Mouse (Mus musculus) telencephalon, adult 2 months (tissue): ENCODE results near the gene Phb.
"Not testable (repeated sequence)": the region's sequence is repeated elsewhere in the genome, so short reads cannot be mapped to it uniquely, and the experiment has no call there.

Experiments used
- DNase-seq: peaks from one replicate; pipeline ENCODE4 v3.0.0-alpha.2; 2011; ENCODE audit warnings: low read depth, low spot score

The Phb gene

DNA sequence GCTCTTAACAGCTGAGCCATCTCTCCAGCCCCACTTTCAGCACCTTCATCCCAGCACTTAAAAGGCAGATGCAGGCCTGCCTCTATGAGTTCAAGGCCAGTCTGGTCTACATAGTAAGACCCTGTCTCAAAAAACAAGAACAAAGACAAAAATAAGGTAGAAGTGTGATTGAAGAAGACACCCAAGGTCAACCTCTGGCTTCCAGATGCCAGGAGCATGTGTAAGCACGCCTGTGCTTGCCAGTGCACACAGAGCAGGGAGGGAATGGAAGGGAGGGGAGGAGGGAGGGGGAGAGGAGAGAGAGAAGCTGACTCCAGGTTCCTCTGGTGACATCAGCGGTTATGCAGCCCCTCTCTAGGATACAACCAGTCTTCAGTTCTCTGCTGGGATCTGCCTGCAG lies 16.8 kb upstream of the Phb start:
- no peak for DNase-seq

DNA sequence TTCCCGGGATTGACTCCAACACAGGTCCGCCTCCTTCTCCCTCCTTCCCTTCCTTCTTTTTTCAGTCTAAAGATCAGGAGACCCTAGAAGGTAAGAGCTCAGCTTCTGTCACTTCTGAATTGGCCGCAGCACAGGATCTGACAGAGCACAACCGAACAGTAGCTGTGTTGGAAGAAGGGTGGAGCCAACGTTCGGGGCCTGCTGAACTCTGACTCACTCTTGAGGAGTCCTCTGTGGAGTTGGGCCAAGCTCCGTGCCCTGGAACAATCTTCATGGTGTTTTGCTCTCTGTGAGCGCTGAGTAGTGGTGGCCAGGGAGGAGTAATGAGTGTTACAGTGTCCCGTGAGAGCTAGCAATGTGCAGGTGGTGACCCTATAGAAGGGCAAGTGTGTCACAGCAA lies 15.8 kb upstream of the Phb start:
- no peak for DNase-seq

DNA sequence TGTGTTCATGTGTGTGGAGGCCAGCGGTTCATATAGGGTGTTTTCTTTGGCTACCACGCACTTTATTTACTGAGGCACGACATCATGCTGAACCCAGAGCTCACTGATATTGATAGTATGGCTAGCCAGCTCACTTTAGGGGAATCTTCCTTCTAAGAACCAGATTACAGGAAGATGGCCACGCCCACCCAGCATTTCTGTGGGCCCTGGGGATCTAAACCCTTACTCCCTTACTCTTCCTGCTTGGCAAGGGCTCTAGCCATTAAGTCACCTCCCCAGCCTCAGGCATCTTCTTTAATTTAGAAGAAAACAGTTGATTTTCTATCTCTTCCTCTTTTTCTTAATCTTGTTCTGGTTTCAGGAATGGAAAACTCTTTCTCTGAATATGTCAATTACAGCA lies 9.3 kb upstream of the Phb start:
- no peak for DNase-seq

DNA sequence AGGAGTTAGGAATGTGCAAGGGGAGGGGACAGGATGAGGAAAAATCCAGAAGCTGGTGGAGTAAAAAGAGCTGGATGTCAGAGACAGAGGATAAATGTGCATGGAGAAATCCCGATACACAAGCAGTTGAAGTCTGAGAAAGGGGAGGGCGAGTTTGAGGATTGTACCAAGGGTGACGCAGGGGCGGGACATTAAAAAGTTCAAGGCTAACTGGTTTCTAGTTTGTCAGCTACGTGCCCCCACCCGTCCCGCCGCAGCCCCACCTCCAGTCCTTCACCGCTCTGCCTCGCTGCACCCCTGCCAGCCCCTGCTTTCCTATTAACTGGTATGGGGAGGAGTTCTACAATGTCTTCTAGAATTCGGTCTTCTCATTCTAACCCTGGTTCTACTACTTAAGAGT lies 420 bp downstream of the Phb start:
- no peak for DNase-seq

DNA sequence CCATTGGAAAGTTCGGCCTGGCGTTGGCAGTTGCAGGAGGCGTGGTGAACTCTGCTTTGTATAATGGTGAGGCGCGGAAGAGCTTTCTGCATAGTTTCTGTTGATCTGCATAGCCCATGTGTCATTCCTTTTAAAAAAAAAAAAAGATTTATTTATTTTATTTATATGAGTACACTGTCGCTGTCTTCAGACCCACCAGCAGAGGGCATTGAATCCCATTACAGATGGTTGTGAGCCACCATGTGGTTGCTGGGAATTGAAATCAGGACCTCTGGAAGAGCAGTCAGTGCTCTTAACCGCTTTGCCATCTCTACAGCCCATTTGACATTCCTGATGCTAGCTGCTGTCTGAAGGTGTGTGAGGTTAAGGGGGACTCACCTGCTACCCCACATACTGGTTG lies 1.3 kb downstream of the Phb start:
- DNase-seq: not testable (repeated sequence)

DNA sequence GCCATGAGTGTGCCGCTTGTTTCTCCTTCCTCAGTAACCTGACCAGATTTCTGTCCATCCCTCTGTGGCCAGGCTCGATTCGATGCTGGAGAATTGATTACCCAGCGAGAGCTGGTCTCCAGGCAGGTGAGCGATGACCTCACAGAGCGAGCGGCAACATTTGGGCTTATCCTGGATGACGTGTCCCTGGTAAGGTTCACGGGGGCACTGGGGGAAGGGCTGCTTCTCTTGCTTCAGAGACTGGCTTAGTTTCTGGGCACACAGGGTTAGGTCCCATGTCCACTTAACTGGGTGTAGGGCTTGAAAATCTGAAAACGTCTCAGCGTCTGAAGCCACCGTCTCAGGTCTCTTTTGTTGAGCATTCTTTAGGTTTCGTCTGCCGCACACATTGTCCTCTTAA lies 8.7 kb downstream of the Phb start:
- DNase-seq: no peak

DNA sequence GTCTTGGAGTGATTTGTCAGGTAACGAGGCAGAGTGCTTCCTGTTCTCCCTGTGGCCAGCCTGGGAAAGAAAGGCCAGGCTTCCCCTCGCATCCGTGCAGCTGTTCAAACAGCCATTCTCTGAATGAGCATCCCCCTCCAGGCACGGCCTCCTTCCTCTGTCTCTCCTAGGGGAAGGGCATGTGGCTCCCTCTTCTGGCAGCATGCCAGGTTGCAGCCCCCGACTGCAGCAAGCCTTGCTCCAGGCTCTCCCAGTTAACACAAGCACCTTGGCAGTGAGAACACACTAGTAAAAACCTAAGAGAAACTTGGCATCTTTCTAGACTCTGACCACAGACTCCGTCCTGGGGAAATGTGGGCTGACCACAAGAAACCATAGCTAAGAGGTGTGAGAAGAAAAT lies 9.6 kb downstream of the Phb start:
- no peak for DNase-seq

DNA sequence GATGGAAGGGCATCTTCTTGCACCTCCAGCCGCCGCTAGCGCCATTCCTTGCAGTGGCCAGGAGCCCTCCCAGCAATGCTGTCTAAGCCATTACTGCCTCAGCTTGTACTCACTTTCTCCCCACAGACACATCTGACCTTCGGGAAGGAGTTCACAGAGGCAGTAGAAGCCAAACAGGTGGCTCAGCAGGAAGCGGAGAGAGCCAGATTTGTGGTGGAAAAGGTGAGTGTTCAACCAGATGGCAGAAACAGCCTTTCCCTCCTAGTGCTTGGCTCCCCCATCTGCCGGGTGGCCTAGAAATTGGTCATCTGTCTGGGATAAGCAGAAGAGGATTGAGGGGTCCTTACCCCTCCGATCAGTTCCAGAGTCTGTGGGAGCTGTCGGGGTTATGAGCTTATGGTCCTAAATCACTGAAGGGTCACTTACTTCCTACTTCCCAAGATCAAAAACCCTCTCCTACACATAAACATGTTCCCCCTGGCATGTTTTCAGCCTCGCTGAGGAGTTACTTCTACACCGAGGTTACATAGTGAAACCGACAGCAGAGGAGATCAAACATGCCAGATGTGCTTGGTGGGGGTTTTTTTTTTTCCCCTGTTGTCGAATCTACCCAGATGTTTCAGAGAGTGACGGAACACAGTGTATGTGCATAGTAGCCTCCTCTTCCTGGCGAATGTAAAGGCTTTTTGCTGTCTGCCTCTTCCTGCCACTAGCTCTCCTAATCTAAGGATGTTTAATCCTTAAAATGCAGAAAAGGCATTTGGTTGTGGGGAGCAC lies 11.4 kb downstream of the Phb start:
- no peak for DNase-seq

DNA sequence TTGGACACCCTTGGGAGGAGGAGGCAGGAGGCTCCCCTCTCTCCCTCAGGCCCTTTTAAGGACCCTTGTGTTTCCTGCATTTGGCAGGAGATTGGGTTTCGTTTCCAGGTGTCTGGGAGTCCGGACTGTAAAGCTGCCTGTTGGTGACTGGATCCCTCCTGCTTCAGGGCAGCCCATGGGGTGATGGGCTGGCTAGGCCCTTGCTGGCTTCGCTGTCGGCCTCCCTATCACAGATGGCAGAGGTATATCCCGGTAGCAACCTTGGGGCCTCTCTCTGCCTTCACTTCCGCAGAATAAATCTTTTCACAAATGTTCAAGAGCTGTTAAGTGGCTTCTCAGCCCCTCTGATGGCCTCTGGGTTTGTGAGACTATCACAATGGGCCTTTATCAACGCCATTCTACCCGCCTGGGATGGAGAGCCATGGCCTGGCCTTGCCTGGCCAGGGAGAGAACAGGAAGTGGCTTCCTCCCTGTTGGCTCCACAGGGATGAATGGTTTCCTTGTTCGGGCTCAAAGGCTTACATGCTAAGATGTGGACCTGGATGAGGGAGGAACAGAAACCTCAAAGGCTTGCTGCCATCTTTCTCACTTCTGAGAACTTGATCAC lies 15.3 kb downstream of the Phb start:
- DNase-seq: no peak

DNA sequence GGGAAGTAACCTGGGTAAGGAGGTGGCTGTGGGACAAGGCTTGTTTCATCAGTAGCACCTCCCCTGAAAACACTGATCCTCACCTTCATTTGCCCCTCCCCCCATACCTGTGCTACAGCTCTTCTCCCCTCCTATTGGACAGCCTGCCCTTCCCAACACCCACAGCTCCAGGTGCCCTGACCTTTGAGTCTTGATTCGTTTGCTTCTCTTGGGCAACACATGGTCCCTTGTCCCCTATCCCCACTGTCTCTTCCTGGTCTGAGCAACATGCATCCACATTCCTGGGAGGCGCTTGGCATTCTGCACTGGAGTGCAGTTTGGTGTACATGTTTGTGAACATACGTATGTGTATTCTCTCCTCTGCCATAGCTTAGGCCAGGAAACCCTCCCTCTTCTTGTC lies 16.2 kb downstream of the Phb start:
- no peak for DNase-seq

DNA sequence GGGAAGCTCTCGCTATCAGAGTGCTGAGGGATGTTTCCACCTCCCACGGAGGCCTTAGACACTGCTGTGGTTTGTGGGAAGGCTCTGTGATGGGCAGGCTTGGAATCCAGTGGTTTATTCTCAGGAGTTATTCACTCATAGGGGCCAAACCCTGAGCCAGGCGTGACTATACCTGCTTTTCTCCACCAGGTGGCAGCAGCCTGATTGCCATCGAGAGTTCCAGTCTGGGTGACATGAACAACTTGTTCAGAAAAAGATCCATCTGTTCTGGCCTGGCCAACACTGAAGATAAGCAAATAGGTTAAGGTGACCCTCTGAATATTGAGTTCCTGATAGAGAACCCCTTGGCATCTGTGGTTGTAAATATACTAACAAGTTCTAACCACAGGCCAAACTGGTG lies 19.3 kb downstream of the Phb start:
- DNase-seq: no peak

DNA sequence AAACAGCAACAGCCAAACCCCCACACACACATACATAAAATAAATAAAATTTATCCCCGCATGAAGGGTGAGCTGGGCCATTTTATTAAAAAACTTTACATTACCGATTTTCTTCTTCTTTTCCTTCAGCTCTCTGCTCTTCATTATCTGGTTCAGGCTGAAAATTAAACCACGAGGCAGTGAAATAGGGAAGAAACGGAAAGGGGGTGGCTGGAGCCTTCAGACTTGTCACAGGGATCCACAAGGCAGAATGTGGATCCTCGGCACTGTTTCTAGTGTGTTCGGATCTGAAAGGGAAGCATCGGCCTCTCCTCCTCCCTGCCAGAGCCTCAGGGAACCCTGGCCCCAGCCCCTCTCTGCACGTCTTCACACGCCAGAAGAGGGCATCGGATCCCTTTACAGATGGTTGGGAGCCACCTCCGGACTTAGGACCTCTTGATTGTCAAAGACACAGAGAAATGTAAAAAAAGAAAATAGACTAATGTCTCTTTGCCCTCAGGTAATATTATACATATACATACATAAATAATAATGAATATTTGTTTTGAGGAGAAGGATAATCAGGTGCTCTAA lies 20.4 kb downstream of the Phb start:
- DNase-seq: no peak

DNA sequence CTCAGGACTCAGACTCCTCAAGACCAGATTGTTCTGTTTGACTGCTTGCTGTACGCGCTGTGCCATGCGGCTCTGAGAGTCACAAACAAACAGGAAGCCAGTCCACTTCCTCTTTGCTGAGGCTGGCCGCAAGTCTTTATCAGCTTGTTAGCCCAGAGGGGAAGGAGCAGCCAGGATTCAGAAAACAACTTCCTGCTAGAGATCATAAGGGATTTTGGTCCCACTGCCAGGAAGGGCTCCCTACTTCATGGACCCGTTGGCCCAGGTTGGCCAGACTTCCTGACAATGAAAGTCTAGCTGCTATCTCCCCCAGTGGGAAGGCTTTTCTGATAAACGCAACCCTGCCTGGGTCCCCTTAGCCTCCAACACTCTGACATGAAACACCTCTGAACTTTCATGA lies 21.8 kb downstream of the Phb start:
- no peak for DNase-seq

DNA sequence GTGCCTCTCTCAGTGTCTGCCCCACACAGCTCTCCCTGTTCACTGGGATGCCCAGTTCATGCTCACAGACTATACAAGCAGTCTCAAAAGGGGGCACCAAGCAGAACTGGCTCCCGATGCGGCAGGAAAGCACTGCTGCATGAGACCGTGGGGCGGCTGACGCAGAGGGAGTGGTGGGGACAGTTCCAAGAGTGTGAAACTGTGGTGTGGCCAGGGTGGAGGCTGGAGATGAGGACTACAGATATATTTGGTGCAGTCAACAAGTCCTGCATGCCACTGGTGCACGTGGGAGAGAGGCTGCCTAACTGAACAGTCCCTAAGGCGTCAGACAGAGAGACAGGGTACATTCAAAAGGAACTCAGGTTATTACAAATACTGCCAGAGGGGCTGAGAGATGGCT lies 22.2 kb downstream of the Phb start:
- no peak for DNase-seq

DNA sequence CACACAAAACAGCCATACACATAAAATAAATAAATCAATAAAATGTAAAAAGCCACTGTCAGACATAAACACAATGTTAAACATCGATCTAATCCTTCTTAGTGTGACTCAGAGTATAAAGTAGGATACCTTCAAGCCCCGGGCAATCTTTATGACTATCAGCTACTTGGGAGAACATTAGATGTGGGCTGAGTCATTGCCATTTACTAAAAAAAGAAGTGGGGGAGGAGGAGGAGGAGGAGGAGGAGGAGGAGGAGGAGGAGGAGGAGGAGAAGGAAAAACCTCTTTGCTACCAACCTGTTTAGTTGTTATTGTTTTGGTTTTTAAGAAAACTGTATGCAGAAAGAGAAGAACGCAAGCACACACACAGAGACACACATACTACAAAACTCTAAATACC lies 22.8 kb downstream of the Phb start:
- DNase-seq: no peak

DNA sequence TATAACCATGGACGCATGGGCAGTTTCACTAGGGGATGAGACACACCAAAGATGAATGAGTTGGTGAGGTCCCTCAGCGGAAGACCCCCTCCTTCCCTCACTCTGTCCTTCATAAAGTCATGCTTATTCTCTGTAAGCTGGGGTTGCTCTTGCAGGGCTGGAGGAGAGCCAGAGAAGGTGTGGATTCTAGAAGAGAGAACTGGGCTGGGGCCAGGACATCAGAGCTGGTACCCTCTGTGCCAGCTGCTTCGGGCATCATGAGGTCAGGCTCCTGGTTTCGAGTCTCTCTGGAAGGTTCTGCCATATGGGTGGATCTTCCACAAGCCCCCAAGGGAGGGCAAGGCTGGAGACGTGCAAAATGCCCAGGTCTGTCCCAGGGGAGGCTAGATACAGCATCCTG lies 31.8 kb downstream of the Phb start:
- DNase-seq: no peak

DNA sequence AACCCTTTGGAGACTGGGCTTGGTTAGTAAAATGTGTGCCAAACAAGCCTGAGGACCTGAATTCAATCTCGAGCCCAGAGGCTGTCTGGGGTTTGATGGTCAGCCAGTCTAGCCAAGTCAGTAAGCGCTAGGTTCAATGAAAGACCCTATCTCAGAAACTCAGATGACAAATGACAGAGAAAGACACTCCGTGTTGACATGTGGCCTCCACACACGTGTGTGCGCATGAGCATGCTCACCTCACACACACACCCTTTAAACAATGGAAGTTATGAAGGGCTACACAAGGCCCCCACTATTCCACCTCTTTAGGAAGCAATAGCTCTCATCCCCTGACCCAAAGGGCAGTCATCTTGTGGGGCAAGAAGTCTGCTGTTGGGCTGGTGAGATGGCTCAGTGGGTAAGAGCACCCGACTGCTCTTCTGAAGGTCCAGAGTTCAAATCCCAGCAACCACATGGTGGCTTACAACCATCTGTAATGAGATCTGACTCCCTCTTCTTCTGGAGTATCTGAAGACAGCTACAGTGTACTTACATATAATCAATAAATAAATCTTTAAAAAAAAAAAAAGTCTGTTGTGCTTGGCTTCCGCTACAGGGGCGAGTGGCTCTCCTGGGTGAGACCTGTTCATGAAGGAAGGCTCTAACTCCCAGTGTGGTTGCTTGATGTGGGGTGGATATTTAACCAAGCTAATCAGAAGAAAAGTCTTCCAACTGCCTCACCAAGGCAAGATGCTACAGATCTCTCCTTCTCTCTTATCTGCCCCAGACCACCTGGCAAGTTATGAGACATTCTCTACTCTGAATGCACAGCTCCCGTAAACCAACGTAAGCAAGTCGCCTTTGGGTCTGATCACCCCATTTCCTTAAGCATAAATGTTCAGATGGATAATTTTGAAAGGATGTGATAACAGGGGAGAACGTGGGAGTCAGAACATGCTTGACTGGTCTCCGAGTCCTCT lies 34.3 kb downstream of the Phb start:
- DNase-seq: no peak

DNA sequence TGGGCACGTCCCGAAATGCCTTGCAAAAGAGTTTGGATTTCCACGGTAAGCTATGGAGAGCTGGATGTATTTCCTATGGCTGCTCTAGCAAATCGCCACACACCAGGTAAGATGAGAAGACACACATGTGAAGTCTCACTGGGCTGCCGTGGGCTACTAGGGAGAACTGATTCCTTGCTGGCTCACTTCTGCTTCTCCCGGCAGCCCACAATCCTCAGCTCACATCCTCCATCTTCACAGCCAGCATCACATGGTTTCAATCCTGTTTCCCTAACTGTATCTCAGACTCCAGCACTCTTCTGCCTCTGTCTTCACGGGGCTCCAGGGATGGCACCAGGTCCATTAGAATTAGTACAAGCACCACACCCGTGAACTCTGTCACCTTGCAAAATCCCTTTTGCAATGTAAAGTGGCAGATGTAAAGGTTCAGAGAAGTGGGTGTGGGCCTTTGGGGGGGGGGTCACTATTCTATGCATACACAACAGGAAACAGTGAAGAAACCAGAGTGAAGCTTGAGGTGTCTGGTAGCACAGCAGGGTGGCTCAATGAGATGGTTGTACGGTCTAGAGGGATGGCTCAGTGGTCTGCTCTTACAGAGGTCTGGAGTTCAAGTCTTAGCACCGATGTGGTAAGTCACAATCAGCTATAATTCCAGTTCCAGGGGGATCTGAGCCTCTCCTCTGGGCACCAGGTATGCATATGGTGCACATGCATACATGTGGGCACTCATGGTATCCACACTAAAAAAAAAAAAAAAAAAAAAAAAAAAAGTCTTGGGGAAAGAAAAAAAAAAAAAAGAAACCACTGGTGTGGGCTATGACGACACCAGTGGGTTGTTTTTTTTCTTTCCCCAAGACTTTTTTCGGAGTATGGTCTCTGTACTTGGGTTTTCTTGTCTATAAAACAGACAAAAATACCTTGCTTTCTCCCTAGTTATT lies 37.5 kb downstream of the Phb start:
- no peak for DNase-seq

DNA sequence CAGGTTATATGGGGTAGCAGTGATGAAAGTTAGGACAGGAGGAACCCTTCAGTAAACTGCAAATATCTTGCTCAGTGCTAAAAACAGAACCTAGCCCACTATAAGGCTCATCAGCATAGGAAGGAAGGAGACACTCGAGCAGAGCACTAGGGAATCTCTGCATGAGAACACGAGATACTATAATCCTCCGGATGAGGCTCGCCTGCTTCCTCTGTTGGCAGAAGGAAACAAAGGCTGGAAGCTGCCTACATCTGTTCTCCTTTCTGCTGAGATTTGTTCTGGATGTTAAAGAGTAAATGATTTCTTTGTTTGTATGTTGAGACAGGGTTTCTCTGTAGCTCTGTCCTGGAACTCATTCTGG lies 38.2 kb downstream of the Phb start:
- peak; percentile 29 for DNase-seq

DNA sequence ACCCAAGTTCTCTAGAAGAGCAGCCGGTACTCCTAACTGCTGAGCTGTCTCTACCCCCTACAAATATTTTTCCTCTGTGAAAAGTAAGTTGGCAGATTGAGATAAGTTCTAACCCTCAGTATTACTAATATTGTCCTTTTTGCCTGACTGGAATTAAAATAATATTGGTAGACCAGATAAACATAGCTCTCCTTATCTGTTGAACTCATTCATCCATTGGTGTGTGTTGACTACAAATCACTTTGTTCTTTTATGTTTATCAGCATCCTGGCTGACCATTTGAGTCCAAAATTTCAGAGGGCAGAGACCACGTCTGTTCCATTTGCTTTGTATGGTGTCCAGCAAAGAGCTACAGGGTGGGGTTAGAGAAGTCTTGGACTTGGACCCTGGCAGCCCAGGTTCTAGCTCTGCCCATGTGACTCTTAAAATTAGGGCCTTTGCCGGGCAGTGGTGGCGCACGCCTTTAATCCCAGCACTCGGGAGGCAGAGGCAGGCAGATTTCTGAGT lies 42.8 kb downstream of the Phb start:
- no peak for DNase-seq

DNA sequence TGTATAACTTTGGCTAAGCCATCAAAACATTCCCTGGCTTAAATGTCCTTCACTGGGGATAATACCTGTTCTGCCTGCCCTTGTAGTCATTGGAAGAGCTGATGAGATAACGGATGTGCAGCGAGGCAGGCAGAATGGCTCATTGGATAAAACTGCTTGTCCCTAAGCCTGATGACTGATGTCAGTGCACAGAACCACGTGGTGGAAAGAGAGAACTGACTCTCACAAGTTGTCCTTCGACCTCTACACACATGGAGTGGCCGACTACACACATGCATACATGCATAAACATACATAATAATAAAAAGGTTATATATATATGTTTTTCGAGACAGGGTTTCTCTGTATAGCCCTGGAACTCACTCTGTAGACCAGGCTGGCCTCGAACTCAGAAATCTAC lies 43.7 kb downstream of the Phb start:
- no peak for DNase-seq
